ENCODE assay signal across 10 mouse cellular contexts in genomic region chrX:102478965-102479364, GRCm38 (mm10). TPM values are rescaled to one million over a fixed set of nuclear protein-coding genes. Genes with fewer than 3 reads are reported as not detected.
DNase-seq lines count a peak whose midpoint lies in the region; ATAC-seq and TF ChIP-seq lines count a peak whose summit lies in the region.
"Had no signal": no experiment of that assay in that cellular context is flagged by ENCODE, and none has a peak within 500 bp of the region (broad histone marks: within the 10 kb centered on the region; RNA-seq: fewer than 3 reads in every experiment).

No protein-coding gene starts in this region.

- no peaks in the 10 kb centered on the region for H3K36me3 ChIP-seq in intestine, postnatal 0 days (ENCODE audit: control insufficient read depth, insufficient read depth)
- no peaks in the 10 kb centered on the region for H3K36me3 ChIP-seq in intestine, embryonic 16.5 days (ENCODE audit: control insufficient read depth, insufficient read depth, low read length)
- no peaks in the 10 kb centered on the region for H3K36me3 ChIP-seq in E14TG2a.4 (ENCODE audit: insufficient read depth, low read length)
- no peaks in the 10 kb centered on the region for H3K36me3 ChIP-seq in hindbrain, embryonic 12.5 days
- H3K36me3 ChIP-seq: liver, embryonic 13.5 days had no signal

- no peaks in the 10 kb centered on the region for H3K4me1 ChIP-seq in intestine, postnatal 0 days (replicated peaks; ENCODE audit: control insufficient read depth, insufficient read depth, low read length)
- H3K4me1 ChIP-seq in intestine, embryonic 16.5 days (ENCODE audit: control insufficient read depth, insufficient read depth, low read length): no peaks in the 10 kb centered on the region
- H3K4me1 ChIP-seq in E14TG2a.4 (replicated peaks; ENCODE audit: low read depth, low read length): no peaks in the 10 kb centered on the region
- H3K4me1 ChIP-seq in hindbrain, embryonic 12.5 days: no peaks in the 10 kb centered on the region

- H3K4me2 ChIP-seq in intestine, postnatal 0 days (replicated peaks; ENCODE audit: low read depth): no peak overlapping the region
- H3K4me2 ChIP-seq in intestine, embryonic 16.5 days (ENCODE audit: low read depth, low read length): no peak overlapping the region
- H3K4me2 ChIP-seq in hindbrain, embryonic 12.5 days (replicated peaks): no peak overlapping the region
- H3K4me2 ChIP-seq: liver, embryonic 13.5 days had no signal

- DNase-seq in A20 (ENCODE audit: low read depth, low spot score): peak; percentile 41
- peak; percentile 68 for DNase-seq in embryo, embryonic 10 days (ENCODE audit: low spot score)
- DNase-seq in spleen, postnatal 14 days (ENCODE audit: low spot score in 2 of 2): no peak
- DNase-seq: liver, embryonic 13.5 days had no signal

- no peak for ATAC-seq in intestine, postnatal 0 days
- no peak for ATAC-seq in intestine, embryonic 16.5 days
- peak; percentile 79 for ATAC-seq in megakaryocyte progenitor cell, adult 5-6 weeks (replicated peaks; ENCODE audit: poor library complexity)
- ATAC-seq in hindbrain, embryonic 12.5 days (ENCODE audit: low FRiP score): no peak

- peak; percentile 83 for TF ChIP-seq CTCF in intestine, postnatal 0 days (IDR thresholded peaks at IDR 0.05; ENCODE audit: low read depth)
- peak; percentile 45 for TF ChIP-seq CTCF in E14TG2a.4 (conservative IDR thresholded peaks at IDR 0.05; ENCODE audit: low read length)

- no peaks in the 10 kb centered on the region for H3K9me3 ChIP-seq in intestine, postnatal 0 days (ENCODE audit: control insufficient read depth)
- no peaks in the 10 kb centered on the region for H3K9me3 ChIP-seq in intestine, embryonic 16.5 days (ENCODE audit: control insufficient read depth, low read length)
- H3K9me3 ChIP-seq in E14TG2a.4 (ENCODE audit: low read length): no peaks in the 10 kb centered on the region
- no peaks in the 10 kb centered on the region for H3K9me3 ChIP-seq in hindbrain, embryonic 12.5 days (replicated peaks)
- H3K9me3 ChIP-seq: liver, embryonic 13.5 days had no signal

- no peak overlapping the region for H3K4me3 ChIP-seq in intestine, postnatal 0 days (ENCODE audit: low read depth, low read length)
- H3K4me3 ChIP-seq in intestine, embryonic 16.5 days (ENCODE audit: low read length): no peak overlapping the region
- H3K4me3 ChIP-seq in E14TG2a.4 (replicated peaks; ENCODE audit: low read length): no peak overlapping the region
- no peak overlapping the region for H3K4me3 ChIP-seq in hindbrain, embryonic 12.5 days
- H3K4me3 ChIP-seq: erythroblast, embryonic 14.5 days; liver, embryonic 13.5 days had no signal

- no peak overlapping the region for H3K9ac ChIP-seq in intestine, postnatal 0 days (ENCODE audit: low read depth, low read length)
- no peak overlapping the region for H3K9ac ChIP-seq in intestine, embryonic 16.5 days (ENCODE audit: low read depth, low read length)
- H3K9ac ChIP-seq in hindbrain, embryonic 12.5 days: no peak overlapping the region
- H3K9ac ChIP-seq: liver, embryonic 13.5 days had no signal

- WGBS in intestine, postnatal 0 days: 31% methylated on average over 4 of the region's 4 CpGs
- WGBS in intestine, embryonic 16.5 days: 27% methylated on average over 4 of the region's 4 CpGs
- WGBS in hindbrain, embryonic 12.5 days: 33% methylated on average over 4 of the region's 4 CpGs

- H3K27me3 ChIP-seq in intestine, postnatal 0 days (replicated peaks; ENCODE audit: control insufficient read depth, insufficient read depth, low read length): no peaks in the 10 kb centered on the region
- H3K27me3 ChIP-seq in intestine, embryonic 16.5 days (replicated peaks; ENCODE audit: control insufficient read depth, insufficient read depth, low read length): no peaks in the 10 kb centered on the region
- no peaks in the 10 kb centered on the region for H3K27me3 ChIP-seq in E14TG2a.4 (ENCODE audit: insufficient read depth, low read length)
- H3K27me3 ChIP-seq in hindbrain, embryonic 12.5 days: peaks cover 5% of the 10 kb centered on the region; the same call in 1 of the 2 replicates
- H3K27me3 ChIP-seq: liver, embryonic 13.5 days had no signal

- no peak overlapping the region for H3K27ac ChIP-seq in intestine, postnatal 0 days (ENCODE audit: low read depth, low read length)
- no peak overlapping the region for H3K27ac ChIP-seq in intestine, embryonic 16.5 days (ENCODE audit: low read length)
- H3K27ac ChIP-seq in hindbrain, embryonic 12.5 days: no peak overlapping the region
- H3K27ac ChIP-seq: liver, embryonic 13.5 days had no signal

RNA-seq across cellular contexts. Expression of gene Hdac8, which starts 26.2 kb away (rescaled TPM):
- polyA plus RNA-seq in intestine, postnatal 0 days (2015; fragmentation: Nextera tagmentation; extraction: Ambion mirVana): 5.5 and 6.9 TPM in 2 replicates
- polyA plus RNA-seq in intestine, embryonic 16.5 days (2015; fragmentation: Nextera tagmentation; extraction: Ambion mirVana): 7.7 and 8.2 TPM in 2 replicates
- 5.1 and 8.6 TPM in 2 replicates for total RNA-seq in megakaryocyte progenitor cell, adult 5-6 weeks (2015)
- total RNA-seq in megakaryocyte progenitor cell, adult 5-6 weeks (2017): 12.1 and 12.2 TPM in 2 replicates
- polyA plus RNA-seq in hindbrain, embryonic 12.5 days (2016; fragmentation: Nextera tagmentation; extraction: Ambion mirVana): 9.5 and 9.7 TPM in 2 replicates

Comparison
In these comparisons a context has a peak if more than half of its experiments do, and no peak if none do; other contexts are left out.
1. DNase-seq: peak in A20 (single experiment) and embryo, embryonic 10 days (single experiment); none in spleen, postnatal 14 days (0 of 2).